Mouse (Mus musculus) forebrain, embryonic 11.5 days (tissue): ENCODE results near the gene Fubp3. TPM values are rescaled to one million over a fixed set of nuclear protein-coding genes. Genes with fewer than 3 reads are reported as not detected.

Experiments
- ATAC-seq: fragments of 200-750 bp; cut with Nextera tagmentation; replicated peaks from 2 replicates; pipeline ENCODE4 v1.8.0; 2017; ENCODE audit warnings: moderate TSS enrichment; ENCODE audit not compliant: low FRiP score
- DNase-seq: peaks from one replicate; pipeline ENCODE4 v3.0.0-alpha.2; 2017; ENCODE audit warnings: low spot score
- H3K27ac ChIP-seq: fragments of 300-500 bp; sonication (generic); 2 replicates; pipeline ENCODE4 v1.5.1; 2014; ENCODE audit warnings: low read depth, low read length
- H3K27me3 ChIP-seq: fragments of 300-500 bp; sonication (generic); 2 replicates; pipeline ENCODE4 v1.6.1; 2014; ENCODE audit warnings: mild to moderate bottlenecking, low read length, mixed read lengths; ENCODE audit not compliant: control insufficient read depth, insufficient read depth
- H3K36me3 ChIP-seq: fragments of 300-500 bp; sonication (generic); 2 replicates; pipeline ENCODE4 v1.6.1; 2014; ENCODE audit warnings: mild to moderate bottlenecking, low read length, moderate library complexity, mixed read lengths; ENCODE audit not compliant: control insufficient read depth, insufficient read depth
- H3K4me1 ChIP-seq: fragments of 300-500 bp; sonication (generic); replicated peaks from 2 replicates; pipeline ENCODE4 v1.6.1; 2014; ENCODE audit warnings: low read length, mixed read lengths; ENCODE audit not compliant: control insufficient read depth, insufficient read depth
- H3K4me2 ChIP-seq: fragments of 300-500 bp; sonication (generic); 2 replicates; pipeline ENCODE4 v1.6.1; 2014; ENCODE audit warnings: low read depth, mild to moderate bottlenecking, low read length, moderate library complexity, mixed read lengths; ENCODE audit not compliant: severe bottlenecking
- H3K4me3 ChIP-seq: fragments of 300-500 bp; sonication (generic); 2 replicates; pipeline ENCODE4 v1.5.1; 2014; ENCODE audit warnings: low read depth, low read length
- H3K9ac ChIP-seq: fragments of 300-500 bp; sonication (generic); 2 replicates; pipeline ENCODE4 v1.6.1; 2014; ENCODE audit warnings: low read length
- H3K9me3 ChIP-seq: fragments of 300-500 bp; sonication (generic); 2 replicates; pipeline ENCODE4 v1.6.1; 2016; ENCODE audit warnings: low read length, mixed read lengths; ENCODE audit not compliant: control insufficient read depth
- WGBS: fragments of 180-500 bp; shearing (Covaris S2); extraction: QIAGEN DNeasy Blood & Tissue Kit; methylation state at CpG from one replicate; pipeline ENCODE4 v1.1.7; 2014; 5-methylcytosine and 5-hydroxymethylcytosine counted together
- polyA plus RNA-seq: library from polyadenylated mRNA; unstranded; fragments of >200 nt; fragmentation: Nextera tagmentation; extraction: Ambion mirVana; gene quantifications from 2 replicates; pipeline ENCODE4 v1.2.1, GENCODE M21; 2014

The Fubp3 gene
- polyA plus RNA-seq, 1 experiment from 2014 or later = 106 TPM

DNA sequence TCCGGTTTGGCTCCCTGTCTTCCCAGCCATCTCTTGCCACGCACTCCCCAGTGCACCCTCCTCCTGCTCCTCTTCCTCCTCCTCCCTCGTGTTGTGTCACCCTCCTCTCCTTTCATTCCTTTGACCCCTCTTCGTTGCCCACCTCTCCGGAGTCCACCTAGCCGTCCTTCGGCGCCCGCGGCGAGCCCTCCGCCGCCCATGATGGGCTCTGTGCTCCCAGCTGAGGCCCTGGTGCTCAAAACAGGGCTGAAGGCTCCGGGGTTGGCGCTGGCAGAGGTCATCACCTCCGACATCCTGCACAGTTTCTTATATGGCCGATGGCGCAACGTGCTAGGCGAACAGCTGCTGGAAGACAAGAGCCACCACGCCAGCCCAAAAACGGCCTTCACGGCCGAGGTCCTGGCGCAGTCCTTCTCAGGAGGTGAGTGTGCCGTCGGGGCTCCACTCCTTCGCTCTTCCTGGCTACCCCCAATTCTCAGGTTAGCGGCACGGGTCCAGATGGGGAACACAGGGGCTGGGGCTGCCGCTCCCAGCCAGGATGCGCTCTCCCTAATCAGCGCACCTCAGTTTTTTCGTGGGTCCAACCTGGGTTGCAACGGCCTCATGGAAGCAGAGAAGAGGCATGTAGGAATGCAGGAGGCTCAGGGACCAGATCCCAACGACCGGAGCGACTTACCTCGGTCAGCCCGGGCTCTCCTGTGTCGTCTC, 67.6 kb downstream of the Fubp3 start, which contains the start of gene Prdm12:
Prdm12 (plus strand) TSS at position 137 of the 708 bp plus-strand sequence.
- ATAC-seq (no peak), DNase-seq (peak; percentile 68)
- no peaks in the 10 kb centered on the region for H3K36me3 ChIP-seq
- H3K4me1 ChIP-seq = peaks cover 46% of the 10 kb centered on the region
- peak within 1 kb of the TSS; percentile 35 for H3K9ac ChIP-seq
- H3K27ac ChIP-seq = peak within 1 kb of the TSS; percentile 64; the same call in 1 of the 2 replicates
- no peaks in the 10 kb centered on the region for H3K9me3 ChIP-seq
- H3K4me2 ChIP-seq = peak within 1 kb of the TSS; percentile 32
- WGBS = under 1% methylated on average over 41 of the region's 41 CpGs
- H3K4me3 ChIP-seq = peak within 1 kb of the TSS; percentile 29
- peaks cover 96% of the 10 kb centered on the region for H3K27me3 ChIP-seq

DNA sequence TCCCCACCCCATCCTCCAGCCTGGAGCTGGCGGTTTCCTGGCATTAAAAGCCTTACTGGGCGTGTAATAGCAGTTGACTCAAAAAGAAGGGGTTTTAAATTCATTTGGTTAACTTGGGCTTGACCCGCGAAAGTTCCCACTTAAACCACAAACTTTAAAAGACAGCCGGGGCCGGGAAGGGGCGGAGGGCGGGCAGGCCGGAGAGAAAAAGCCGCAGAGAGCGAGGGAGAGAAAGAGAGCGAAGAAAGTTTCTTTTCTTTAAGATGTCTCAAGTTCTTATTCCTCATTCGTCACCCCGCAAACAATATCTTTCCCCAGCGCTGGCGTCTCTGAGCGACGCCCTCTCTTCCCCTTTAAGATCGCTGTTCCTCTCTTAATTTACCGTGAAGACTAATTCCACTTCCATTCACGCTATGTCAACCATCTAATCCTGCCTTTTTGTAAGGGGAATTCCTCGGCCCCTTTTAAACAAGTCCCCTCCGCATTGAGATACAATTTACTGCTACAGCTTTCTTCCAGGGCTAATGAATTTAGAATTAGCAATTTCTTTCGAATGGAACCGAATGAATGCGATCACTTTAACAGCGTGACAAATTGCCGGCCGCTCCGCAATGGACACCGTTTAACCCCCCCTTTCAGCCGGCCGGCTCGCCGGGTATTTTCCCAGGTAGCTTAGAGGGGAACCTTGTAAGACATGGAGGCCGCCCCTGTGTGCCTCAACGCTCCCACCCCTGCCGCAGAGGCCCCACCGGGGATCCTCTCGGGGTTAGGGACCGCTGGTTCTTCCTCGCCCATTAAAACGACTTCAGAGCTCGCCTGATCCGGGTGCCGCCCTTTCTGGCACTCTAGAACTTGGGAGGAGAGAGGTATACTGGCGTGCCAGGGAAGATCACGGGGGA, 68.4 kb downstream of the Fubp3 start:
- peak; percentile 83 for DNase-seq
- H3K27me3 ChIP-seq = peaks cover 93% of the 10 kb centered on the region
- H3K9me3 ChIP-seq = no peaks in the 10 kb centered on the region
- peak overlapping the region; percentile 9 for H3K9ac ChIP-seq
- H3K4me1 ChIP-seq = peaks cover 39% of the 10 kb centered on the region
- peak overlapping the region; percentile 29 for H3K4me3 ChIP-seq
- peak overlapping the region; percentile 64; the same call in 1 of the 2 replicates for H3K27ac ChIP-seq
- peak overlapping the region; percentile 32 for H3K4me2 ChIP-seq
- no peaks in the 10 kb centered on the region for H3K36me3 ChIP-seq
- WGBS = under 1% methylated on average over 48 of the region's 48 CpGs
- ATAC-seq = peak; percentile 43; the same call in 1 of the 2 replicates

DNA sequence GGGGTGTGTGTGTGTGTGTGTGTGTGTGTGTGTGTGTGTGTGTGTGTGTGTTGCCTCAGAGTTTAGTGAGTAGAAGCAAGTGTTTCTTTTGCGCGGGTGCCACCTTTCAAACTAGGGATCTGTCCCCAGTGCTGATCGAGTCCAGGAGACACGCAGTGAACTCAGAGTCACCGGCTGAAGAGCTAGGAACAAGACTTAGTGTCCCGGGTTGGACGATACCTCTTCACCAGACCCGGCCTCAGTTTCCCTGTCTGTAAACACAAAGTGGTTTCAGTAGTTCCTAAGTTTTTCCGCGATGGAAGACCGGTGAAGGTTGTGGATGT, 69.0 kb downstream of the Fubp3 start:
- WGBS = 1% methylated on average over 11 of the region's 11 CpGs
- H3K9ac ChIP-seq = no peak overlapping the region; the same call in 1 of the 2 replicates
- H3K9me3 ChIP-seq = no peaks in the 10 kb centered on the region
- ATAC-seq = no peak
- H3K4me1 ChIP-seq = peaks cover 34% of the 10 kb centered on the region
- no peaks in the 10 kb centered on the region for H3K36me3 ChIP-seq
- H3K27ac ChIP-seq = no peak overlapping the region
- H3K4me2 ChIP-seq = peak overlapping the region; percentile 32; the same call in 1 of the 2 replicates
- DNase-seq = no peak
- H3K4me3 ChIP-seq = peak overlapping the region; percentile 29
- peaks cover 95% of the 10 kb centered on the region for H3K27me3 ChIP-seq

DNA sequence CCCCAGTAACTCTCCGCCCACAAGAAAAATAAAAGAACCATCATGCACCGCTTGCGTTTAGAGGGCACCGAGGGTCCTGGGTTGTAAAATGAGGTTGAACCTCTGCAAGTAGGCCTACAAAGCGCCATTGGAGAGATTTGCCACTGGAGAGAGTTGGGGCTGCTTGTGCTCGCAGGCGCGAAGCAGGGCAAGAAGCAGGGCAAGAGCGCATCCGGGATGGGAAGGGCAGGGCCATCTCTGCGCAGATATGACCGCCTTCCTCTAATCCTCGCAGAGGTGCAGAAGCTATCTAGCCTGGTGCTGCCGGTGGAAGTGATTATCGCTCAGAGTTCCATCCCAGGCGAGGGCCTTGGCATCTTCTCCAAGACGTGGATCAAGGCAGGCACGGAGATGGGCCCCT, 69.5 kb downstream of the Fubp3 start:
- no peak for DNase-seq
- H3K4me1 ChIP-seq = peaks cover 29% of the 10 kb centered on the region
- peak overlapping the region; percentile 29; the same call in 1 of the 2 replicates for H3K4me3 ChIP-seq
- H3K27ac ChIP-seq = no peak overlapping the region
- H3K4me2 ChIP-seq = peak overlapping the region; percentile 32; the same call in 1 of the 2 replicates
- ATAC-seq = no peak
- peaks cover 93% of the 10 kb centered on the region for H3K27me3 ChIP-seq
- no peaks in the 10 kb centered on the region for H3K9me3 ChIP-seq
- H3K9ac ChIP-seq = no peak overlapping the region
- H3K36me3 ChIP-seq = no peaks in the 10 kb centered on the region
- 3% methylated on average over 18 of the region's 18 CpGs for WGBS

DNA sequence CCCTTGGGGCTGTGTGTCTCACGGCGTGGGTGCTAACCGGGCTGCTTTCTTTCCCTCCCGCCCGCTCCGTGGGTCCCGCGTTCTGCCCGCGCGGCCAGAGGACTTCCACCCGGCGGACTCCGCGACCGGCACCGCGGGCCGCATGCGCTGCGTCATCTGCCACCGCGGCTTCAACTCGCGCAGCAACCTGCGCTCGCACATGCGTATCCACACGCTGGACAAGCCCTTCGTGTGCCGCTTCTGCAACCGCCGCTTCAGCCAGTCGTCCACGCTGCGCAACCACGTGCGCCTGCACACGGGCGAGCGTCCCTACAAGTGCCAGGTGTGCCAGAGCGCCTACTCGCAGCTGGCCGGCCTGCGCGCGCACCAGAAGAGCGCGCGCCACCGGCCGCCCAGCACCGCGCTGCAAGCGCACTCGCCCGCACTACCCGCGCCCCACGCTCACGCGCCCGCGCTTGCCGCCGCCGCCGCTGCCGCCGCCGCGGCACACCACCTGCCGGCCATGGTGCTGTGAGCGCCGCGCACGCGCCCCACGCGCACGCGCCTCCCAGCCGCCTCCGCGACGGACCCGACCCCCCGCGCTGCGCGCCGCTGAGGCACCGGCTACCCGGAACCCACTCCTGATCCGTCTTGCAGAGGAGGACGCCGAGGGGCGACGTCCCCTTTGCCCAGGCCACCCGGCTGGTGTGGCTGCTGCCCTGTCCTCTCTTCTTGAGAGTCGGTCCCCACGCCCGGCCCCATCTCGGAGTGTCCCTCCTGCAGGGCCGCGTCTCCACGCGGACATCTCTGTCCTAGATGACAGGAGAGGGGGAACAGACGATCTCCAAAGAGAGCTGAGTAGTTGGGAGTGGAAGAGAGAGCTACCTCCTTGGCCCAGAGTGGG, 81.8 kb downstream of the Fubp3 start:
- Histone ChIP-seq H3K4me2 (peak overlapping the region; percentile 90), H3K4me3 (peak overlapping the region; percentile 46), H3K27me3 (peaks cover 64% of the 10 kb centered on the region), H3K4me1 (peaks cover 10% of the 10 kb centered on the region), H3K9me3 (no peaks in the 10 kb centered on the region; the same call in 1 of the 2 replicates), H3K36me3 (no peaks in the 10 kb centered on the region), H3K27ac (no peak overlapping the region), H3K9ac (peak overlapping the region; percentile 39)
- under 1% methylated on average over 99 of the region's 109 CpGs for WGBS
- ATAC-seq (no peak), DNase-seq (peak; percentile 73)

DNA sequence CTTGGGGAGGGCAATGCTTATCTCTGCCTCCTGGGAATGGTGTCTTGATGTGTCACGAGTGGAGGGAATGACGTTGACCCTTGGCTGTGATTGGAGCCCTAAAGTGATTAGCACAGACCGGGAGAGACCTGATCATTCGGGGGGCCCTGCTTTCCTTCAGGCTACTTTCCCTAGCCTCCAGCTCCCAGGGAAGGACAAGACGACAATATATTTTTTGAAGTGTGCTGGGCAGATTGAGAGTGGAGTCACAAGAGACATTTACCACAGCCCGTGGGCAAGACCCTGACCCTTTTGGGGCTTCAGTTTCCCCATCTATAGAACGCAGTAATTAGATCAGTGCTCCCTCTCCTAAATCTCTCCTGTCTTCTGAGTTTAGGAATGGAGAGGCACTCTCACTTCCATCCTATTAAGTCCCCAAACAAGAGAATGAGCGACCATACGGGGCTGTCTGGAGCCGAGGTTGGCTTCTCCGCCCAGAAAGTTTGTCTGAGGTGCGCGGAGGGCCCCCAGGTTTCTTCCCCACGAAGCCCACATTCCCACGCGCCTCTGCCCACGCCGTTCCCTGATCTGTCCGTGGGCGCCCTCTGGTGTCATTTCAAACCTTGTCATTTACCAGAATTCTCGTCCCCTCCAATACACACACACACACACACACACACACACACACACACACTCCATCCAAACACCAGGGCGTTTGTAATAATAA, 82.6 kb downstream of the Fubp3 start:
- Histone ChIP-seq H3K27ac (no peak overlapping the region), H3K27me3 (peaks cover 60% of the 10 kb centered on the region), H3K4me3 (peak overlapping the region; percentile 46), H3K36me3 (no peaks in the 10 kb centered on the region), H3K4me2 (peak overlapping the region; percentile 90), H3K9ac (no peak overlapping the region; the same call in 1 of the 2 replicates), H3K4me1 (peaks cover 10% of the 10 kb centered on the region), H3K9me3 (no peaks in the 10 kb centered on the region; the same call in 1 of the 2 replicates)
- DNase-seq = peak; percentile 79
- 5% methylated on average over 22 of the region's 22 CpGs for WGBS
- no peak for ATAC-seq

DNA sequence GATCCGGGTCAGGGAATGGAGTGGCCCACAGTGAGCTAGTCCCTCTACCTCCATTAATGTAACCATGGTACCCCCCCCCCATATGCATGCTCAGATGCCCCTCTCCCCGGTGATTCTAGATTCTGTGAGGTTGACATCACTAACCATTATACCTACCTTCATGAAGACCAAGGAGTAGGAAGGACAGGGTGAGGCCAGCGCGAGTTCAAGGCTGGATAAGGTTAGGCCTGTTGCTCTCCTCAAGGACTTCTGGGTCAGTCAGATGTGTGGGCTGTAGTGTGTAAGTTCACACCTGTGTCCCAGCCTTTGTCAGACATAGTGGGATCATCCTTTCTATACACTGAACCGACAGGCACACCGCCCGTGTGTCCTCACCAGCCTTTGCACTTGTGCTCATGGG, 83.9 kb downstream of the Fubp3 start:
- DNase-seq (no peak), ATAC-seq (no peak)
- peaks cover 49% of the 10 kb centered on the region for H3K27me3 ChIP-seq
- H3K9me3 ChIP-seq = no peaks in the 10 kb centered on the region; the same call in 1 of the 2 replicates
- H3K4me1 ChIP-seq = peaks cover 10% of the 10 kb centered on the region
- H3K4me3 ChIP-seq = no peak overlapping the region
- H3K27ac ChIP-seq = no peak overlapping the region
- no peaks in the 10 kb centered on the region for H3K36me3 ChIP-seq
- H3K4me2 ChIP-seq = no peak overlapping the region
- H3K9ac ChIP-seq = no peak overlapping the region
- WGBS = 92% methylated on average over 7 of the region's 7 CpGs
